In genomic region chr9:34386071-34386470, GRCm38 (mm10) we compare ENCODE assay signal across 15 mouse cellular contexts.
A peak's percentile ranks its signal among the peaks of the same experiment; 100 is the strongest.
DNase-seq lines count a peak whose midpoint lies in the region; ATAC-seq lines count a peak whose summit lies in the region.
"Had no signal": no experiment of that assay in that cellular context is flagged by ENCODE, and none has a peak within 500 bp of the region (broad histone marks: within the 10 kb centered on the region; RNA-seq: fewer than 3 reads in every experiment).

No protein-coding gene starts in this region.

- no peak overlapping the region for H3K9ac ChIP-seq in intestine, embryonic 16.5 days (ENCODE audit: low read depth, low read length)
- H3K9ac ChIP-seq: heart, embryonic 15.5 days; midbrain, embryonic 12.5 days had no signal

- no peak overlapping the region for H3K27ac ChIP-seq in intestine, embryonic 16.5 days (ENCODE audit: low read length)
- H3K27ac ChIP-seq: forebrain, embryonic 10.5 days; heart, embryonic 15.5 days; layer of hippocampus, adult 2 months; midbrain, embryonic 12.5 days had no signal

- H3K4me1 ChIP-seq in intestine, embryonic 16.5 days (ENCODE audit: control insufficient read depth, insufficient read depth, low read length), result no peaks in the 10 kb centered on the region

- no peaks in the 10 kb centered on the region for H3K27me3 ChIP-seq in intestine, embryonic 16.5 days (replicated peaks; ENCODE audit: control insufficient read depth, insufficient read depth, low read length)
- H3K27me3 ChIP-seq: heart, embryonic 15.5 days; midbrain, embryonic 12.5 days had no signal

- no peak overlapping the region for H3K4me3 ChIP-seq in intestine, embryonic 16.5 days (ENCODE audit: low read length)
- H3K4me3 ChIP-seq: forebrain, embryonic 10.5 days; heart, embryonic 15.5 days; layer of hippocampus, adult 2 months; midbrain, embryonic 12.5 days had no signal

- peak; percentile 38; the same call in 1 of the 2 replicates for ATAC-seq in intestine, embryonic 16.5 days
- no peak for ATAC-seq in CD4-positive, CD25-positive, alpha-beta regulatory T cell, adult 4 months
- ATAC-seq: hindbrain, embryonic 16.5 days had no signal

- no peak overlapping the region for H3K4me2 ChIP-seq in intestine, embryonic 16.5 days (ENCODE audit: low read depth, low read length)
- H3K4me2 ChIP-seq: heart, embryonic 15.5 days; liver, embryonic 11.5 days; midbrain, embryonic 12.5 days had no signal

- no peaks in the 10 kb centered on the region for H3K9me3 ChIP-seq in intestine, embryonic 16.5 days (ENCODE audit: control insufficient read depth, low read length)
- H3K9me3 ChIP-seq: forebrain, embryonic 10.5 days; heart, embryonic 15.5 days; midbrain, embryonic 12.5 days had no signal

- no peaks in the 10 kb centered on the region for H3K36me3 ChIP-seq in intestine, embryonic 16.5 days (ENCODE audit: control insufficient read depth, insufficient read depth, low read length)
- H3K36me3 ChIP-seq: forebrain, embryonic 10.5 days; heart, embryonic 15.5 days; midbrain, embryonic 12.5 days had no signal

- WGBS in intestine, embryonic 16.5 days, result 54% methylated on average over 4 of the region's 4 CpGs

- peak; percentile 6 for DNase-seq in kidney, postnatal 14 days
- DNase-seq in kidney, adult 8-10 months, result no peak
- DNase-seq in adrenal gland, postnatal 10 days, result peak; percentile 69
- peak; percentile 51 to 59 for DNase-seq in adrenal gland, postnatal 36 days
- DNase-seq in layer of hippocampus, postnatal 36 days, result no peak
- DNase-seq in thymus, postnatal 14 days, result no peak
- DNase-seq: cerebellum, postnatal 25 days had no signal

Comparison
In these comparisons a context has a peak if more than half of its experiments do, and no peak if none do; other contexts are left out.
1. DNase-seq: peak in kidney, postnatal 14 days (single experiment), adrenal gland, postnatal 10 days (single experiment) and adrenal gland, postnatal 36 days (2 of 2); none in kidney, adult 8-10 months (0 of 2), layer of hippocampus, postnatal 36 days (0 of 2) and thymus, postnatal 14 days (single experiment).